Mouse (Mus musculus): ENCODE measurements around the gene Itgb2. TPM values are rescaled to one million over a fixed set of nuclear protein-coding genes. Genes with fewer than 3 reads are reported as not detected.

The Itgb2 gene
- total RNA-seq, 2 experiments from 2014 or later, result 2.2 to 3.1 TPM

- DNase-seq (ENCODE audit: low spot score in 2 of 2), result no peak
Observed at GRCm38 (mm10) chr10:77586637-77587036, 56.6 kb downstream of the Itgb2 start.

DNA sequence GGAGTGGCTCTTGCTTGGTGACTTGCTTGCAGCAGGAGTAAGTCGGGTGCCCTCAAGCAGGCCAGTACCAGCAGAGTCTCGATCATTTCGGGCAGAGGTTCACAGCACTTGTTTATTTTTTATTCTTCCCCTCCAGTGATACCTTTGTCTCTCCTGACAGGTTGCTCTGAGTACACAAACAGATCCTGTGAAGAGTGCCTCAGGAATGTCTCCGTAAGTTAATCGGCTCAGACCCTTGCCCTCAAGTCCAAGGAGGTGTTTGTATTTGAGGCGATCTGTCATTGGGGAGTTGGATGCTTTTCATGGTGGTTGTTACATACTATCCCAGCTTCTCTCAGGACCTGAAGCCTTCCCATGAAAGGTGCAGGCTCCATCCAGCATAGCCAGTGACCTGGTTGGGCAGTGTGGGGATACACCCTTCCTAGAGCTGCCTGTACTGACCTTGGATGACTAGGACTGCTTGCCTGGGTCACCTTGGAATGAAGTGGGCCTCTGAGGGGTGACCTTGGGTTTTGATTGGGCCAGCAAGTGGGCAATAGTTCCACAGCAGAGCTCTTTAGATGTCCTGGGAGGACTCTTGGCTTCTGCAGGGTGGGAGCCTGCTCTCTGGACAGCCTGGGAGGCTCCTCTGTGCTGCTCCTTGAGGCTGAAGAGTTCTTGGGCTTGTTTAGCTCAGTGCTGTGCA, 57.2 kb downstream of the Itgb2 start:
- no peak for DNase-seq (ENCODE audit: low spot score in 2 of 2)

DNA sequence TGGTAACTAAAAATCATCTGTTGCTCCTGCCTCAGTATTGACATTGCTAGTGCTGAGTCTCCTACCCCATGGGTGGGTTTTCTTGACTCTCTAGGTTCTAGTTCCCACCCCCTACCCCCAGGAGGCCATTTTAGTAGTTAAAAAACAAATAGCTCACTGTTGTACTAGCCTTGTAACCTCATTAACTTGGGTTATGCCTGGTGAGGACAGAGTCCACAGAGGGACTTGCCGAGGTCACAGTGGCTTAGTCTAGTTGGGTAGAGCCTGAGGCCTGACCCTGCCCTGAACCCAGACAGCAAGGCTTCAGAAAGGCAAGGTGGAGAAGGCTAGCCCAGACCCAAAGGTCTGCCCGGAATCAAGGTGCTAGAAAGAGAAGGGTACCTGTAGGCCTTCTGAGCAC, 58.0 kb downstream of the Itgb2 start:
- no peak for DNase-seq (ENCODE audit: low spot score in 2 of 2)

GRCm38 (mm10) chr10:77589117-77589516, 59.1 kb downstream of the Itgb2 start:
- no peak for DNase-seq (ENCODE audit: low spot score in 2 of 2)

DNA sequence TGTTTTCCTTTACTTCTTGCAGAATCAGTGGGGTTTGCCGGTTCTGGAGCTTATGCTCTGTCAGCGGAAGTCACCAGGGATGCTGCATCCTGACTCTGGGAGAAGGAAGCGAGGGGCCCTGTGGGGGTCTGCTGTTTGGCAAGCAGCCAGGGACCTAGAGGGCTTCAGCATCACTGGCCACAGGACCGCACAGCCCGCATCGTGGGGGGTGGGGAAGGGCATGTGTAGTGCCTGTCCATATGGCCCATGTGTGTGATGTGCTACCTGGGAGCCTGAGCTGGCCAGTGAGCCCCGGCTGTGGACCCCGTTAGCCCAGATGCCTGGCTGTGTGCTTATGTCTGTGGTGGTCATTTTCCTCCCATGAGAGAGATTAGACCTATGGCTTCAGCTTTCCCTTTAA, 59.7 kb downstream of the Itgb2 start:
- no peak for DNase-seq (ENCODE audit: low spot score in 2 of 2)

GRCm38 (mm10) chr10:77590812-77591211, 60.8 kb downstream of the Itgb2 start:
- no peak for DNase-seq (ENCODE audit: low spot score in 2 of 2)

- DNase-seq (ENCODE audit: low spot score in 2 of 2), result peak in 1 of 2 experiments; percentile 49
Observed at GRCm38 (mm10) chr10:77591546-77591945, 61.5 kb downstream of the Itgb2 start.

GRCm38 (mm10) chr10:77596060-77596459, 66.0 kb downstream of the Itgb2 start:
- DNase-seq (ENCODE audit: low spot score in 2 of 2), result no peak

DNA sequence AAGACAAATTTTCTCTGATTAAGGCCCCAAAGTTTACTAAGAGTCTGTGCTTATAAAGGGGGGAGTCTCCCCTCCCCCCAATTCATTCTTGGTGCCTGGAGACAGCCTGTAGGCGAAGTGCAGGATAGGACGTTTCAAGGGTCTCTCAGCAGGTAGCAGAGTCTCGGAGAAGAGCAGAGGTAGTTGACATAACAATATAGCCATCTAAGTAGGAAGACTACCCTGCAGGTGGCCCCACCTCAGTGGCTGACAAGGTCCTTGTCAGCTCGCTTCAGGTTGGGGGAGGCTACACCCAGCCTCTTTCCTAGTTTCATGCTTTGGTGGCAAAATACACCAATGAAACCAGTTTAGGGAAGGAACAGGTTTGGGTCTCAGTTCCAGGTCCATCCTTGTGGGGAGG, 73.0 kb downstream of the Itgb2 start:
- DNase-seq (ENCODE audit: low spot score in 2 of 2), result no peak

DNA sequence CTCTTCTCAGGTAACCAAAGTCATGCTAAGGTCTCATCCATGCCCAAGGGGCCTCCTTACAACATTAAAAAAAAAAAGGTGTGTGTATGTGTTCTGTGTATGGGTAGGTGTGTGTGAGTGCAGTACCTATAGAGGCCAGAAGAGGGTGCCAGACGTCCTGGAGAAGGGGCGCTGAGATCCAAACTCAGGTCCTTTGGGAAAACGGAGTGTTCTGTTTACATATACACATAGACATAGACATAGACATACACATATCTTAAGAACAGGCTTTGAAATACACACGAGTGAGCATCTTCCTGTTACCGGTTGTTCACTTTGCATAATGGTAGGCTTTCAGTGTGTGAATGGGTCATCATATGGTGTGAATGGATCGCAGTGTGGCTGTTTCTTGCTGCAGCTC, 74.1 kb downstream of the Itgb2 start:
- no peak for DNase-seq (ENCODE audit: low spot score in 2 of 2)

DNA sequence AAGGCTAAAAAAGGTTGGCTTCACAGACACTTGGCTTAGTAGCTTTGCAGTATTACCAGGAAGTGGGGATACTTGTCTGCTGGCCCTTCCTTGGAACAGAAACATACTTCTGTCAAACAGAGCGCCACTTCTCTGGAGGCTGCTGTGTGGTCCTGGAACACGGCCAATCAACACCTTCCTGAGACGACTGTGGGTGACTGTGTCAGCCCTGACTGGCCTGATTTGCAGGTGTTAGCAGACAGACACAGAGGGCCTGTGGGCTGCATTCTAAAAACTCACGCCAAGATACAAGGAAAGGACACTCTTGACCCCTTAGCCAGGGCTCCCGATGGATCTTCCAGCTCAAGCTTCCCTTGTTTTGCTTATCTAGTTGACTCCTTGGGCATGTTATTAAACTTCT, 74.9 kb downstream of the Itgb2 start:
- DNase-seq (ENCODE audit: low spot score in 2 of 2), result no peak

GRCm38 (mm10) chr10:77605368-77605767, 75.3 kb downstream of the Itgb2 start:
- no peak for DNase-seq (ENCODE audit: low spot score in 2 of 2)

DNA sequence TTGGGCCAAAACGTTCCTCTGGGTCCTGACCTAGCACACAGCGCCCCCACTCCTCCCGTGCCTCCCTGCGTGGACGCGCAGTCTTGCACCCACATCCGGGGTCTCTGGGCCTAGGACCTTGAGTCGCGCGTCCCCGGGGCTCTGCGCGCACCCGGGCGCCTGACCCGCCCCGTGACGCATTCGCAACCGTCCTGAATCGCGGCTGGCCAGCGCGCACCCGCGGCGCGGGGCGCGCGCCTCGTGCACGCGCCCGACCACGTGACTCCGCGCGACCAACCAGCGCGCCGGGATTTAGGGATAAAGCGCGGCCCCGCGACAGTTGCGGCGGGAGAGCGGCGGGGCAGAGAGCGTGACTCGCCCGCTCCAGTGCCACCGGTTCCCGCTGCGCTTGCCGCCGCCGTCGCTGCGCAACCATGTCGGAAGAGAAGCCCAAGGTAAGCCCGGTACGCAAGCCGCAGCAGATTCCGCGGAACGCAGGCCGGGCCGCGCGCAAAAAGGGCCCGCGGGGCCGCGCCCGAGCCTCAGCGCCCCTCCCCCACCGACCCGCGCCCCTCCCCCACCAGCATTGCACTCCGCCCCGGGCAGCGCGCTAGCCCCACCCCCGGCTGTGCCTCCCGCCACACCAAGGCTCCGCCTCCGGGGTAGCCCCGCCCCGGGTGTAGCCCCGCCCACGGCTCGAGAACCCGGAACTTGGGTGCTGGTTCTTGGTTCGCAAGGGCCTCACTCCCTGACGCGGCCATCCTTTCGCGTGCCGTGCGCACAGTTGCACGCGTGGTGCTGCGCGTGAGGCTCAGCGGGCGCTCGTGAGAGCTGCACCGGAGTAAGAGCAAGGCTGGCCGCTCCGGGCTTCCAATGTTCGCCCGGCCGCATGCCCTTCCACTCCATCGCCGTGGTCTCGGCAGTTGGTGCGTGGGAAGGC, 76.1 kb downstream of the Itgb2 start, which contains the start of the genes Sumo3 and Gm49325:
Sumo3 (plus strand) TSS at position 190 of the 919 bp plus-strand sequence.
Gm49325 (plus strand) TSS at position 290 of the 919 bp plus-strand sequence.
- DNase-seq (ENCODE audit: low spot score in 2 of 2), result peak; percentile 90 to 94

- no peak for DNase-seq (ENCODE audit: low spot score in 2 of 2)
Observed at GRCm38 (mm10) chr10:77606855-77607254, 76.8 kb downstream of the Itgb2 start.

DNA sequence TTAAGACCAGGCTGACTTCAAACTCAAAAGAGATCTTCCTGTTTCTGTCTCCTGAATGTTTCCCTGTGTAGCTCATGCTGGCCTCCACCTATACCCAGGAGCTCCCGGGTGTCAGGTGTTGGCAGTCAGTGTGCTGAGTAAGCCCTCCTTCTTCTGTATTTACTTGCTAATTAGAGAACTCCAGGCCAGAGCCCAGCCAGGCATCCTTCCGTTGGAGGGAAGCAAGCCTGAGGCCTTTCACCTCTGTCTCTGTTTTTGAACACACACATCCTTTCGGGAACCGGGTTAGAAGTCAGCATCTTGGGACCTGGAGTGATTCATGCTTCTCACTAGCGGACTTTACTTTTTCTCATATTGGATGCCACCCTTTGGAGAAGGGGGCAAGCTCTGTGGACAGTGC, 77.4 kb downstream of the Itgb2 start:
- no peak for DNase-seq (ENCODE audit: low spot score in 2 of 2)

GRCm38 (mm10) chr10:77608589-77608988, 78.5 kb downstream of the Itgb2 start:
- DNase-seq (ENCODE audit: low spot score in 2 of 2), result no peak

DNA sequence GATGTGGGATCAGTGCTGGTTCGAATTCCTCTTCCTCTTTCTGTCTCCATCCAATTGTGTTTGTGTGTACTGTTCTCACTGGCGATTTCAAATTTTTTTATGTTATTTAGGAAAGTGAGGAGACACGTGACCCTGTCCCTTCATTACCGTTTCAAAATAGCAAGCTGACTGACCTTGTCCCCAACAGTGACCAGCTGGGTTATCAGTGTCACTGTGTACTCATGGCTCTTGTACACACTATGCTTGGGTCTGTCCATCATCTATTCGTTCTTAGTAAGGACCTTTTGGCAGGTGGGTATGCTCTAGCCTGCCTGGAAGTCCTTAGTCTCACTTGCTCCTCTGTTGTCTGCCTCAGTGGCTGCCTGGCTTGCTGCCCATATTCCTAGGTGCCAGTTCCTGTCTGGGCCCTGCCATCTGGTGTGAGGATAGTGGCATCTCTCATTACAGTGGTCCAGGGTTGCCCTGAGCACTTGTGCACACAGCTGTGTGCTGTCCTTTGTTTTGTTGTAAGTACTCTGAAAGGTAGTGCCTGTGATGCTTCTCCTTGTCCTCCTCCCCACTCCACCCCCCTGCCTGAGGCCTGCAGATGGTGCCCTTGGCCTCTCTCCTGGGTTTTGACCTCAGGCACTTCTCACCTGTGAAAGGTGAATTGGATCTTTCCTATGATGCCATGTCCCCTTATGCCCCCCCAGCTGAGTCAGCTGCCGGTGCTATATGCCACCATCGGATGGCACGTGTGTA, 80.3 kb downstream of the Itgb2 start:
- DNase-seq (ENCODE audit: low spot score in 2 of 2), result no peak

GRCm38 (mm10) chr10:77613409-77613808, 83.4 kb downstream of the Itgb2 start:
- DNase-seq (ENCODE audit: low spot score in 2 of 2), result no peak

All from layer of hippocampus, postnatal 14 days (tissue).